Mouse (Mus musculus) activated CD4-positive, CD25-positive, alpha-beta regulatory T cell, adult 4 months (primary cell): ENCODE measurements around the gene Procr. TPM values are rescaled to one million over a fixed set of nuclear protein-coding genes. Genes with fewer than 3 reads are reported as not detected.
A peak's percentile ranks its signal among the peaks of the same experiment; 100 is the strongest.
"Not testable (repeated sequence)": the region's sequence is repeated elsewhere in the genome, so short reads cannot be mapped to it uniquely, and the experiment has no call there.

ENCODE experiments used
- ATAC-seq: one replicate; pipeline ENCODE4 v1.8.0; 2017
- polyA plus RNA-seq, 2 experiments: library from polyadenylated mRNA; unstranded; fragments of 100-300 nt; shearing (Covaris generic); gene quantifications; one replicate each; pipeline ENCODE4 v1.2.1; 2017

The Procr gene
- not detected for polyA plus RNA-seq

DNA sequence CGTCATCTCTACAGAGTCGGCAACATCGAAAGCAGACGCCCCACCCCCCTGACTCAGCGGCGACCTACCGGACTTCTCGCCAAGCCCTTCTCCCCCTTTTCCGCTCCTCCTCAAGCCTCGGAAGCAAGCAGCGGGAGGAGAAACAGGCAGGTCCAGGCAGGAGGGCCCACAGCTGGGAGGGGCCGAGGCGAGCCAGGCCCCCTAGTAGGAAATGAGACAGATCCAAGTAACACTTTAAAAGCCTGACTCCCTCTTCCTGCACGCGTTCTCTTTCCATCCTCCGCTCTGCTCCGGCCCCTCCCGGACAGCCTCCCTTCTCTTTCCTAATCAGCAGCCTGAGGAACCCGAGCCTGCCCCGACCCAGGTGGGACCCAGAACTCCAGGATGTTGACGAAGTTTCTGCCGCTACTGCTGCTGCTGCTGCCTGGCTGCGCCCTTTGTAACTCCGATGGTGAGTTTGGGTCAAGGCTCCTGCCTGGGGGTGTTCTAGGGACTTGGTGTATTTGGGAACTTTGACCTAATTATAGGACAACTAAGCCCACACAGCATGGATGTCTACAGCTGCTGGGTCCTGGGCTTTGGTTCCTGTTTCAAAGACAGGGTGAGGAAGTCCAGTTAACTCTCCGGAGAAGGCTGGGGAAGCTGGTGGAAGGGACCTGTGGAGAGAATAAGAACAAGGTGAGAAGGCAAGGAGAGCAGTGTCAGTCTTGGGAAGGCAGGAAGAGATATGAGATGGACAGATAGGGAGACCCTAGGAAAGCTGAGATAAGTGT is at the start of gene Procr:
TSS of gene Procr (plus strand) at position 104 of the 773 bp plus-strand sequence.
- no peak for ATAC-seq

DNA sequence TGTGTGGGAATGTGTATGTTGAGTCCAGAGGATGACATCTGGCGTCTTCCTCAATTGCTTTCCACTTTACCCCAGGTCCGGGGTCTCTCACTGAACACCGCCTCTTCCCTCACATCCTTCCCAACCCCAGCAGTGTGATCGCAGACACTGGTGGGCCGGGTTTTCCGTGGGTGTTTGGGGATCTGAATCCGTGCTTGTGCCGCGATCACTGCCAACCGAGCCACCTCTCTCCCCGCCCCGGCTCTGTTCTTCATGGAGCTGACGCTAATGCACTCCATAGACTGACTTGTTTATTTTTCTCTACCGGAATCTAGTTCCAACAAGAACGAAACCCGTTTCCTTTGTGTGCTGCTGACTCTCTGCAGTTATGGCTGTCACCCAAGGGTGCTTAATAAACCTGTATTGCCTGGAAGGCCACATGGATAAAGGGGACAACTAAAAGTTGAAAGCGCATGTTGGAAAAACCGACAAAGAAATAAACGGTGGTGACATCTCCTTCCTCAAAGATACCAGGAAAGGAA is 49.5 kb upstream of the Procr start:
- ATAC-seq: no peak

DNA sequence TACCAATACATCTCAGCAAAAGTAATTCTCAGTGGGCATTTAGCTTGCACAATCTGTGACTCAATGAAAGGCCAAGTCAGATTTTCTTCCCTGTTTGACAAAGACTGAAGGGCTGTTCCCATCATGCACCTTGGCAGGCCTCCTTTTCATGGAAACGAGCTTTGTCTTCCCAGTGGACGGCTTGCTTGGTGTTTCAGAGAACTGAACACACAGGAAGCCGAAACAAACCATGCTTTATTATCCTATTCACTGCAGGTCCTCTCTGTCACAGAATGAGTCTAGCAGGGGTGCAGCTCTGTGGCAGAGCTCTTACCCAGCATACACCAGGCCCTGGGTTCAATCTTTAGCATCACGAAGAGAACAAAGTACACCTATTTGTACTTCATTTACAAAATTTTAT is 47.3 kb upstream of the Procr start:
- no peak for ATAC-seq

DNA sequence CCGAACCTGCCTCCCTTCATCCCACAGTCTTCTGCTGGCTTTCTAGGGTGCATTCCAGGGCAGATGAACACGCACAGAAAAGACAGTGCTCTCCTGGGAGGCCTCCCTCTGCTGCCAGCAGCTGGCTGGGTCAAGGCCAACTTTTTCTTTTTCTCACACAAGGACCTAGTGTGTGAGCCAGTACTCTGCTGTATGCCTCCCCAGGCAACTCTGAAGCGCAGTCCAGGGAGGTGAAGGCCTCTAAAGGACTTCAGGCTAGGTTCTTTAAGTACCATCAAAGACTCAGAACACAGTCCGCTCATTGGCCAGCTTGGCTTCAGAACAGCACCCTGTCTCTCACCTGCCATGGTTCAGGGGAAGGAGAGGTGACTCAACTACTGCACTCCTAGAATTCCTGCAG is 43.7 kb upstream of the Procr start:
- no peak for ATAC-seq

DNA sequence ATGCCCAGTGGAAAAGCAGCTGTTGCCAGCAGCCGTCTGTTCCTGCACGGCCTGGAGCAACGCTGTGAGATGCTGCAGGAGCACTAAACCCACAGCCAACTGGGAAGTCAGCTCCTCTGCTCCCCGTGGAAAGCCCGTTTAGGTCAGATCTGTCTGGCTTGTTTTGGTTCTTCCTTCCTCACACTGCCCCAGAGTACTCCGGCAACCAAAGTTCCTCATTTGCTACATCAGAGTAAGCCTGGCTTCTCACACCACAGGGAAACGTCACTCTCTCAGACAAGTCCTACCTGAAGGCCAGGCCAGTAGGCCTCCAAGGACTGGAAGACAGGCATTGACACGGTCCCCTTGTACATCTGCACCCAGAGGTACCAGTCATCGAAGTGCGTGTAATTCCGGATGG is 40.4 kb upstream of the Procr start:
- ATAC-seq: no peak

DNA sequence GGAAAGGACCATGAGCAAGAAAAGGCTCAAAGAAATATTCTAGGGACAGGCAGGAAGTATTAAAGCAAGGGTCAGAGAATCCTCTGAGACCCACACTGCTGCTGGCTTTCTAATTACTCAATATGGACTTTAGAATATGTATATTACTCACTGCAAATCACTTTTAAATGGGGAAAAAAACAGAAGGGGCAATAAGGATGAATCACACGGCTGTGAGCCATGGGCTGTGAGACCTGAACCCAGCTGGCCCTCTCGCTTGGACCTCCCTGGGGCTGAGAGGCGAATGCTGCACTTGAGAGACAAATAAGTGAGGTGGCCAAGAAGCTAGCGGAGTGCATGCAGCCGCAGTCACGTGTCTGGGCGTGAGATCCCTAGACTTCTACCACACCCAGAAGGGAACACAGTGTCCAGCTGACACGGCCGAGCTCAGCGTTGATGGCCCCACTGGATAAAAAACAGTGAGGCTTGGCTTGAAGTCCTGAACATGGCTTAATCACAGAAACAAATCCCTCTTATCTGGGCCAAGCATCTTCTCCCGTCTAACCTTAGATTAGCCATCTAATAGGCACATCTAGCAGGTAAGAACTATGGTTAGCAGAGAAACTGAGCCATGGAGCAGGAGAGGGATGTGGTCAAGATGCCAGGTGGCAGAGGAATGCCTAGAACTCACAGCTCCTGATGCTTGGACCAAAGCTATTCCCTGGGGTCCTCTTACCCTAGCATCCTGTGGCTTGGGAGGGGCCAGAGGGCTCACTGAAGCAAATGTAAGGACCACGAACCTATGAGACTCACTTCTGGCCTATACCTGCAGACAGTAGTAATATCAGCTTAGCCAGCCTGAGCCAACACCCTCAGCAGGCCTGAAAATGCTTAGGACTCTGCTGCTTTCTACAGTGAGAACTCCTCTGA is 33.6 kb upstream of the Procr start:
- ATAC-seq: no peak

DNA sequence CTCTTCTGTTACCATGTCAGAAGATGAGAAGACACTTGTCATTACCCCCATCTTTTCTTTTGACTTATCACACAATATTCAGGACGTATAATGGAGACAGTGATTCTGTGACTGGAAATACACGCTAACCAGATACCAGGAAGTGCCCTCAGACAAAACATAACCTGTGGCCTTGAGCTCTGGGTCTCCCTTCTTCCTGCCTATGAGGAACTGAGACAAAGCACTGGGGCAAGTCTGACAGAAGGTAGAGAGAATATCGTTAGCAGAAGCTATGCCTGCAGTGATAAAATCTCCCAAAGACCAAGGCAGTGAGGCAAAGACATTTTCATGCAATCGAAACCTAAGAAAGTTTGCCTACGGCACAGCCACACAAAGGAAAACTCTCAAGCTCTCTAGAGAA is 30.3 kb upstream of the Procr start:
- peak; percentile 14 for ATAC-seq

DNA sequence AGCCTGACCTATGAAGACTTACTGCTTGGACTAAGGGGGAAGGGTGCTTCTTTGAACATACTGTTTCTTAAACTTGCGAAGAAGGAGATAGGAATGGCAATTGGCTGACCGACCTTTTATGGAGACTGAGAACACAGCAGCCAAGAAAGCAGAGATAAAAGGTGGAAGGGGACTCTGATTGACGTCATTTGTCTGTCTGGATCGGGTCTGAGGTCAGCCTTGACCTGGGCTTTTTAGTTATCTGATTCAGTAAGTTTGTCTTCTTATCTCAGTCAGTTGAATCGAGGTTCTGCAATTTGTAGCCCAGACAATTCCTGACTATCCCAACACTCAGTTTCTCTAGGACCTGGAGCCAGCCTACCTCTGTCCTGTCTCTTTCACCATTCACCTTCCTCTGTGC is 26.9 kb upstream of the Procr start:
- ATAC-seq: no peak

DNA sequence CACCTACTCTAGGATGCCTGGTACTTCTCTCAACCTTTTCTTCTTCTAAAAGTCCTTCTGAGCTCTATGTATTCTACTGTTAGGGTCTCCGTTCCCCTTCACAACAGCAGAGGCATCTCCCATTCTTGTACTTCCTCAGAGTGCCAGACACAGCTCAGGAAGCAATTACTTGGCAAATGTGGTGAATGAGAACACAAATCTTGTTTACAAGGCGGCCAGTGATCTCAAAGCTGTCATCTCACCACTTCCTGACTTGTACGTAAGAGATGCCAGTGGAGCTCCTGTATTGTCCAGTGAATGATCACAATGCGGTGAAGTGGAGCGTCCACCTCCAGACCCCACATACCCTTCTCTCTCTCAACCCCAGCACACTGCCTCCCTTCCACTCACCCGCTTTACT is 26.4 kb upstream of the Procr start:
- no peak for ATAC-seq

DNA sequence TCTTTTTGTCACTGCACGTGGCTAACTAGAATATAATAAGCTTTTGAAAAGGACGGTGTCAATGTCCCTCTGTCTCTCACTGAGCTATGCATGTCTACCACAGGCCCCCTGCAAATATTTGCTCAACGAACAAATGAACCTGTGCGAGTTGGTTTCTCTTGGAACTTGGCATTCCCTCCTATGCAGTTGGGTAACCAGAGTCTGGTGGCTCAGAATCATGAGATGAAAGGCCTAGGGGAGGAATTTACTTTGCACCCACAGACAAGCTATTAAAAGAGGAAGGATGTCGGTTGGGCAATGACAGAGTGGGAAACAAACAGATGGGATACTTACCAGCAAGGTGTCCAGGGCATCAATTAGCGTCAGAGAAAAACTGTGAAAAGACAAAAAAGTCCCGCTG is 24.6 kb upstream of the Procr start:
- no peak for ATAC-seq

DNA sequence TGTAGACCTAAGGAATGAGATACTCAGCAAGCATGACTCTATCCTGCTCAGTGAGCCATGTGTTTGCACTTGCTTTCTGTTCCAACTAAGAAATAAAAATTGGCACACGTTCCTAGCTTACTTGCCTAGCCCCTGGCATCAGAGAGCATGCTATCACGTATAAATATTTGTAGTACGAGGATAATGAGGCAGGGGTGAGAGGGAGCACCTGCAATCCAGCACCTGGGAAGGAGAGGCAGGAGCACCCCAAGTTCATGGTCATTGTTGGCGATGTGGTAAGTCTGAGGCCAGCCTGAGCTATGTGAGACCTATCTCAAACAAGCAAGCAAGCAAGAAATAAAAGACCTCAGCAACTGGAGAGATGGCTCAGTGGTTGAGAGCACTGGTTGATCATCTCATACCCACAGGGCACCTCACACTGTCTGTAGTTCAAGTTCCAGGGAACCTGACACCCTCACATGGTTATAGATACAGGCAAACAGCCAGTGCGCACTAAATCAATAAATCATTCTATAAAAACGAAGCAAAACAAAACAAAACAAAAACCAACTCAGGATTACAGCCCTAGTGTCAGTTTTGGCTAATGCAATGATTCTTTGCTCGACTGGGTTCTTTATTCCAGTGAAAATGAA is 23.0 kb upstream of the Procr start:
- no peak for ATAC-seq

DNA sequence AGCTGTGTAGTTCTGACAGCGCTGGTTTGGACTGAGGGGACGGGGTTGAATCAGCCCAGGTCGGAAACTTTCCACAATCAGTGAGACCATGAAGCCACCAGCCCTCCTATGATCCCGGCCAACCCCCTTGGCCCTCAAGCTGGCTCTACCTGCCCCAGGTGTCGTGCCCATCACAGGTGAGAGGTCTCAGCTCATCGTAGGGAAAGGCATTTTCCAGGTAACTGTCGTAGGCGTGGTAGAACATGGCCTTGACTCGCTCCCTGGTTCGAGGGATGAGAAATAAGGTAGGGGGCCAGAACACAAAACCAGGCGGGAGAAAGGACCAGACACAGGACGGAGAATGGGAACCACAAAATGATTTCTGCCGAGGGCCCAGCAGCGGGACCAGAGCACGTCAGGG is 22.2 kb upstream of the Procr start:
- ATAC-seq: no peak

DNA sequence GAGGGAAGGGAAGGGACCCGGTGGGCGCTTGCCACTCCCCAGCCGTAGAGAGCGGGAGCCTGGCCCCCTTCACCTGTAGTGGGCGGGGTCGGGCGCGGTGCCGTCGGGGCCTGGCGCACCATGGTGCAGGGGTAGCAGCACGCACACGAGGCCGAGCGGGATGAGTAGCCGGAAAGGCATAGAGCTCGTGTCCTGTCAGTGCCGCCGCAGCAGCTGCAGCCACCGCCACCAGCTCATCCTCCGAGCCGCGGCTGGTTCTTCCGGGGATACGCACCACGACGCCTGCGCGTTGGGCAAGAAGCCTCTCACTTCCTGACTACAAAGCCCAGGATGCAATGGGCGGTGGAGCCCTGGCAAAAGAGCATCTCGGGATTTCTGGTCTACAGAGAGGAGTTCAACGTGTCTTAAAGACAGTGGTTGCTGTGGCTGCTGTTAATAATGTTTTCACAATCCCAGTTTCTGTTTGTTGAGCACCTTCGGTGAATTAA is 21.7 kb upstream of the Procr start, which contains the start of gene Edem2:
TSS of gene Edem2 (minus strand) at position 318 of the 488 bp plus-strand sequence.
- peak; percentile 98 for ATAC-seq

DNA sequence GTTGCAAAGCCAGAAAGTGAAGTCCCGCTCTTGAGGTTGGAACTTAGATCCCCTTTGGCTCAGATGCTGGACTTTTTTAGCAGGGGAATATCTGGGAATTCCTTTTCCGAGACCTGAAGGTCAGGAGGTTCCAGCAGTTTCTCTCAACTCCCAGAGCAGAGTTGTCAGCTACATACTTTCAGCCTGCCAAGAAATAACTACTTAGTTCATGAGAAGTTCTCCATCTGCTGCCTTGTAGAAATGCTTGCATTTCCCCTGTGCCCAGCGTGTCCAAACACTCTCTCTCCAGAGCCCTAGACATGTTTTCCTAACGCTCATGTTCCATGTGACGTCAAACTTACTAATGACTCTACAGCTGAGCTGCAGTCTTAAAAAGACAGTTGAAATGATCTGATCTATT is 15.8 kb upstream of the Procr start:
- no peak for ATAC-seq

DNA sequence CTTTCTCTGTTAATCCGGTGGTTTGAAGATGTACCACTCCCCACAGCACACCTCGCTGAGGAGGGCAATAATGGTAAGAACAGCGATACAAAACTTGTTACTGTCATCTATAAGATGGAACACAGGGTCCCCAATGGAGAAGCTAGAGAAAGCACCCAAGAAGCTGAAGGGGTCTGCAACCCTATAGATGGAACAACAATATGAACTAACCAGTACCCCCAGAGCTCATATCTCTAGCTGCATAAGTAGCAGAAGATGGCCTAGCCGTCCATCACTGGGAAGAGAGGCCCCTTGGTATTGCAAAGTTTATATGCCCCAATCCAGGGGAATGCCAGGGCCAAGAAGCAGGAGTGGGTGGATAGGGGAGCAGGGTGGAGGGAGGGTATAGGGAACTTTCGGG is 15.2 kb upstream of the Procr start, which contains the start of gene Gm17581:
TSS of gene Gm17581 (minus strand) at position 101 of the 400 bp plus-strand sequence.
- ATAC-seq: not testable (repeated sequence)

DNA sequence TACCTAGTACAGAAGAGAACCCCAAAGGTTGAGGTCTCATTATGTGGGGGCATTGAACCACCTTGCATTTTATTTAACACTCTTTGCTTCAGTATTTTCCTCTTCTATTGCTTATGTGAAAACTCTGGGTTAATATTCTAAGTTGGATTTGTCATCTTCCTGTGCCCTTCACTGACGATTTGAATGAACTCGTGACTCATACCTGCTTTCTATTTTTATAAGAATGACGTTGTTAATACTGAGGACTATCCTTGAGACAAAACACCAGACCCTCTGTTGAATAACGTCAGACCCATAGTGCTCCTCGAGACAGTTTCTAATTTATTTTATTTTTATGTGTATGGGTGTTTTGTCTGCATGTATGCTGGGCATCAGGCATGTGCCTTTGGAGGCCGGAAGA is 14.0 kb upstream of the Procr start:
- no peak for ATAC-seq

DNA sequence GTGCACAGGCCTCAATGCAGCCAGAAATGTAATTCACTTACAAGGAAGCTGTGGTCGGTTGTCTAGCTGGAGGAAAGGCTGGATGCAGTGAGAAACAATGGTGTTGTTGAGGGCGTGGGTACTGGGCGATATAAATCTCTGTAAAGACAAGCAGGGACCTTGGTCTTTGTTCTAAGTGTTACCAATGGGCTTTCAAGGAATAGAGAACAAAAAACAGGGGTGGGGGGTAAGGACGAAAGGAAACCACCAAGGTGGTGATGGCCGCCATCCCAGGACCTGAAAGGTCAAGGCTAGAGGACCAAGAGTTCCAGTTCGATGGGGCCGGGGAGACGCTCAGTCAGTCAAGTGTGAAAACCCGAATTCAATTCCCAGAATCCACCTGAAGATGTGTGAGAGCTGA is 13.1 kb upstream of the Procr start:
- no peak for ATAC-seq

DNA sequence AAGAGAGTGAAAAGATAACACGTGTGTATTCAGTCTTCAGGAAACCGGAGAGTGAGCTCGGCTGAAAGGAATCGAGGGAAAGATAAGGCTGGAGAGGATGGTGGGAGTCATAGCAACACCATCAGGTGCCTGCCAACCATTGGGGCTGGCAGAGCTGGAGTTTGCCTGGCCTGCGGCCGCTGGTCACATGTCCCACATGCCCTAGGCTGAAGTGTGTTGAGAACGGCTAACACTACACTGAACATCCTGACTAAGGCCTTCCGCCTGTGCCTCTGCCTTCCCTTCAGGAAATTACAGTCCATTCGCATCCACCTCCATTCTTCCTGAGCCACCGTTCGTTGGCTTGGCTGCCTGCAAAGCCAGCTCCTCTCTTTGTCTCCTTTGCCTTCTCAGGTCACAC is 8.7 kb upstream of the Procr start:
- ATAC-seq: no peak

DNA sequence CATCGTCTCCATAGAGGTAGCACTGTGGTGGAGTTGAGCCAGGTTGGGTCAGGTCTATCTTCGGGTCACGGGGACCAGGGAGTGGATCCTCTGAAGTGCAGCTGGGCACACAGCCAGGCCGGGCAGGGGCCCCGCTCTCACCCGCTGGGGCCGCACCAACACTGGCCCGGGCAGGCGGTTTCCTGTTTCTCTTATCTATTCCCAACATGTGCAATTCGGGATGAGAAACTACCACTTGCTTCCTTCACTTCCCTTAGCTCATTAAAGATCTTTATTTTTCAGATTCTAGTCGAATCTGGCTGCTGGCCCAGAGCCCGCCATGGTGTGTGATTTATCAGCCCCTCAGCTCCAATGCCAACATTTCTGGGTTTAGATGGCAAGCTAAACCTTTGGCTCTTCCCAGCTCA is 8.0 kb upstream of the Procr start:
- no peak for ATAC-seq

DNA sequence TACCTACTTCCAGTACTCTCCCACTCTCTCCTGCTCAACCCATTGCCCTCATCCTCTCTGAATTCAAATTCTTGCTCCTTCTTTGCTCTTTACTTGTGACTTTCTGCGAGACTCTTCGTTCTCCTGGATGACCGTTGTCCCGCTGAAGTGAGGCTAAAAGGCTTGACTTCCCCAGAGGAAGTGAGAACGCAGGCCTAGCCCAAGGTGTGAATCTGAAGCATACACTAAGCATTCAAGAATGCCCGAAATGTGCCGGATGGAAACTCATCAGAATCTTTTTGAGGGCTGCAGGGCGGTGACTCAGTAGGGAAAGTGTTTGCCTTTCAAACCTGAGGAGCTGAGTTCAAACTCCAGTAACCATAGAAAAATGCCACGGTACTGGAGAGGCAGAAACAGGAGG is 7.6 kb upstream of the Procr start:
- ATAC-seq: no peak

DNA sequence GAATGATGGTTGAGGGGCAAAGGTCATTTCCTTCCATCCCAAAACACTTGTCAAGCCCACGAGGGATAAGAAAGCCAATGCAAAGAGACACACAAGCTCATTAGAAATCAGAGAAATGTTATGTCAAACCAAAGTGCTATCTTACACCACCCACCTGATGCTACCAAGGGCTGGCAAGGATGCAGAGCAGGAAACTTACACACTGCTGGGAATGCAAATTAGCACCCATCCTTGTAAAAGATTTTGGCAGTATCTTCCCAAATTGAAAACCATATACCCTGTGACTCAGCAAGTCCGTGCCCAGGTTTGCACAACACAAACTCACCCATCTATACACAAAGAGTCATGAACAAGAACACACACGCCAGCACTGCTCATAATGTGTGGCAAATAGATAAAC is 5.4 kb upstream of the Procr start:
- no peak for ATAC-seq

DNA sequence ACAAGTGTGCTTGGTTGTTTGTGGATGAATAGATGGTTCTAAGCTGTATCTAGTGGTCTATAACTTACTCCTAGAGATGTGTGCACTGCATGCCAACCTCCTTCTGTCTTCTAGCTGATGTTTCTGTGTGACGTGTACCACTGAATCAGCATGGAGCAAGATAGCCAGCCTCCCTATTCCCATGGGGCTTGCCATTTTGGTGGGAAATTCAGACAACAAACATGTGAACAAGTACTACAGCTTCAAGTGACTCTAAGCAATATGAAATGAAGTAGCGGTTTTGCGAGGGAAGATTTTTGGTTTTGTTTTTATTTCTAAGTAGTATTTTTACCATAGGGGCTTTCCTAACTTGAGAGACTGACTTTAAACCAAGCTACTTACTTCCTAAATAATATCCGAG is 1.5 kb upstream of the Procr start:
- ATAC-seq: no peak

DNA sequence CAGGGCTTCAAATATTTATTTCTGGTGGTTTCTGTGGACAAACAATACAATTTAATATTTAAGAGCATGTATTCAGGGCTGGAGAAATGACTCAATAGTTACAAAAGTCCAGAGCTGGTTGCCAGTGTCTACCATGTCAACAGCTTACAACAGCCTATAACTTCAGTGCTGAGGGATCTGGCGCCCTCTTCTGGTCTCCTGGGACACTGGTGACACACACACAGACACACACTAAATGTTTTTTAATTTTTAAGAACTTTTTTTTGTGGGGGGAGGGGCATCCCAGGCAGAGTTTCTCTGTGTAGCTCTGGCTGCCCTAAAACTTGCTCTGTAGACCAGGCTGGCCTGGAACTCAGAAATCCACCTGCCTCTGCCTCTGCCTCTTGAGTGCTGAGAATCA is 4.8 kb downstream of the Procr start:
- ATAC-seq: no peak
